Mouse (Mus musculus): ENCODE measurements at regions not wholly inside any gene's neighbourhood (a gene's known extent, or its start where the extent isn't known, plus 50 kb on each side); places are given as distances from the start of the nearest gene placed in this dataset.

DNA sequence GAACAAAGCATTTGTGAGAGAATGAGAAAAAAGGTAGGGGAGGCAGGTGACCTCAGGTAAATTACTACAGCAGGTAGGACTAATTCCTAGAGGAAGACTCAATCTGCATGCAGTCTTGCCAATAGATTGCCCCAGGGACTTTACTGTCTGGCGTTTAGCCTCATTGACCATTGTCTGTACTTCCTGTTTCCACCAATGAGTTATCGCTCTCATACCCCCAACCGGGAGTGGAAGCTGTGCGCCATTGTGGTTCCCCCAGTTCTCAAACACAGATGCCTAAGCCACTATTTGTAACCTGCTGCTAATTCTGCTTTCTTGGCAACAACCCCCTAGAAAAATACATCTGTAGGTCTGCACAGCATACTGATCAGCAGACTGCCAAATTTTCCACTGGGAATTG lies 65.5 kb upstream of the Tle4 start:
- Histone ChIP-seq H3K27me3 (ENCODE audit: control insufficient read depth, insufficient read depth, low read length) (no peaks in the 10 kb centered on the region), H3K4me1 (ENCODE audit: control insufficient read depth, insufficient read depth, low read length) (no peaks in the 10 kb centered on the region), H3K9me3 (ENCODE audit: control insufficient read depth, low read length) (no peaks in the 10 kb centered on the region), H3K27ac (ENCODE audit: low read depth, low read length) (no peak overlapping the region), H3K9ac (ENCODE audit: low read depth, low read length) (no peak overlapping the region), H3K36me3 (ENCODE audit: control insufficient read depth, insufficient read depth, low read length) (no peaks in the 10 kb centered on the region), H3K4me2 (replicated peaks; ENCODE audit: low read depth, low read length) (no peak overlapping the region), H3K4me3 (ENCODE audit: low read length) (no peak overlapping the region)
- no peak for ATAC-seq (ENCODE audit: low FRiP score, low TSS enrichment)
- 72% methylated on average over 4 of the region's 4 CpGs for WGBS

DNA sequence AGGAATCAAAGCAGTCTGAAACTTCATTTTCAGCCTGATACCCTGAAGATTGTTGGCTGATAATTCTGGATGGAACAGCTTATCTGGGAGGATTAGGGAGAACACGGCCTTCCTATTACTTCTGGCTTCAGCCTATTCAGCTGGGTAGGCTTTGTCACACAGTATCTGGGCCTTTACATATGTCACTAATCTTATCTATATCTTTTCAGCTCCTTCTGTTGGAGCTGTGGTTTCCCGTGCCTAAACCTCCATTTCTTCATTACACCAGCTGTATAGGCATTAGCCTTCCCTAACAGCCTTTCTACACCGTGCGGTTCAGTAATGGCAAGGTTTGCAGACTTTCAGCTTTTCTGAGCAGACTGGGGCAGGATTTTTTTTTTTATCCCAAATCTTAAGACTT lies 61.9 kb upstream of the Tle4 start:
- Histone ChIP-seq H3K4me2 (replicated peaks; ENCODE audit: low read depth, low read length) (no peak overlapping the region), H3K4me1 (ENCODE audit: control insufficient read depth, insufficient read depth, low read length) (no peaks in the 10 kb centered on the region), H3K9ac (ENCODE audit: low read depth, low read length) (no peak overlapping the region), H3K4me3 (ENCODE audit: low read length) (no peak overlapping the region), H3K27ac (ENCODE audit: low read depth, low read length) (no peak overlapping the region), H3K27me3 (ENCODE audit: control insufficient read depth, insufficient read depth, low read length) (no peaks in the 10 kb centered on the region), H3K9me3 (ENCODE audit: control insufficient read depth, low read length) (no peaks in the 10 kb centered on the region), H3K36me3 (ENCODE audit: control insufficient read depth, insufficient read depth, low read length) (no peaks in the 10 kb centered on the region)
- WGBS, result 79% methylated on average over 4 of the region's 4 CpGs
- no peak for ATAC-seq (ENCODE audit: low FRiP score, low TSS enrichment)

DNA sequence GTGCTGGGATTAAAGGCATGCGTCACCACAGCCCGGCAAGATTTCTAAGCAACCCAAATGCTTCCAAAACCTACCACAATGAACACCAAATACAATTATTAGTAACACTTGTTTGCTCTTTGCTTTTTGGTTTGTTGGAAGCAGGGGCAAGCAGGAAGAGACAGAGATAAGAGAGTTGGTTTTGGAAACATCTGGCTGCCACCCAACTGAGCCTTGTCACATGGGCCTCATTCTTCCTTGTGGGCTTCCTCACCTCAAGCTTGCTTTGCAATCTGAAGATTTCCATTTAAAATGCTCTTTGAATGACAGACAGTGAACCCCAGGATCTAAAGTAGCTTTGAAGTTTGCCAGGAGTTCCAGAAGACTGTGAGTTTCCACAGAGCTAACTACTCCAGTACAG lies 60.6 kb upstream of the Tle4 start:
- Histone ChIP-seq H3K27ac (ENCODE audit: low read depth, low read length) (no peak overlapping the region), H3K36me3 (ENCODE audit: control insufficient read depth, insufficient read depth, low read length) (no peaks in the 10 kb centered on the region), H3K27me3 (ENCODE audit: control insufficient read depth, insufficient read depth, low read length) (no peaks in the 10 kb centered on the region), H3K9me3 (ENCODE audit: control insufficient read depth, low read length) (no peaks in the 10 kb centered on the region), H3K9ac (ENCODE audit: low read depth, low read length) (no peak overlapping the region), H3K4me3 (ENCODE audit: low read length) (no peak overlapping the region), H3K4me1 (ENCODE audit: control insufficient read depth, insufficient read depth, low read length) (no peaks in the 10 kb centered on the region), H3K4me2 (replicated peaks; ENCODE audit: low read depth, low read length) (no peak overlapping the region)
- no peak for ATAC-seq (ENCODE audit: low FRiP score, low TSS enrichment)
- 91% methylated on average over 2 of the region's 2 CpGs for whole genome bisulfite sequencing

DNA sequence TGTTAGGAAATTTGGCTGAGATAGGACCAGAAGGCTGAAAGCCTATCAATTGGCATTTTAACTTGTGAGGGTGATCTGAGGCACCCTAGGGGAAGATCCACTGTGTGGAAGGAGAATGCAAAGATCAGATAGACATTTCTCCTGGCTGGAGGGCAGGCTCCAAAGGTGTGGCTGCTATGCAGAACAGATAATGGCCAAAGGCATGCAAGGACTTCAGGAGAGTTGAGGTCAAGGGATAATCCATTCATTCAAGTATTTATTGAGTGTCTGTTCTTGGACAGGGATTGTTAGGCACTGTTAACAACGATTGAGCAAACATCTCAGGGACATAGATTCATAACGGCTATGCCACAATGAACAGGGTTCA lies 58.2 kb upstream of the Tle4 start:
- Histone ChIP-seq H3K4me1 (ENCODE audit: control insufficient read depth, insufficient read depth, low read length) (no peaks in the 10 kb centered on the region), H3K4me3 (ENCODE audit: low read length) (no peak overlapping the region), H3K36me3 (ENCODE audit: control insufficient read depth, insufficient read depth, low read length) (no peaks in the 10 kb centered on the region), H3K27me3 (ENCODE audit: control insufficient read depth, insufficient read depth, low read length) (no peaks in the 10 kb centered on the region), H3K27ac (ENCODE audit: low read depth, low read length) (no peak overlapping the region), H3K9ac (ENCODE audit: low read depth, low read length) (no peak overlapping the region), H3K9me3 (ENCODE audit: control insufficient read depth, low read length) (no peaks in the 10 kb centered on the region), H3K4me2 (replicated peaks; ENCODE audit: low read depth, low read length) (no peak overlapping the region)
- ATAC-seq (ENCODE audit: low FRiP score, low TSS enrichment), result no peak
- WGBS, result 83% methylated on average over 2 of the region's 2 CpGs

DNA sequence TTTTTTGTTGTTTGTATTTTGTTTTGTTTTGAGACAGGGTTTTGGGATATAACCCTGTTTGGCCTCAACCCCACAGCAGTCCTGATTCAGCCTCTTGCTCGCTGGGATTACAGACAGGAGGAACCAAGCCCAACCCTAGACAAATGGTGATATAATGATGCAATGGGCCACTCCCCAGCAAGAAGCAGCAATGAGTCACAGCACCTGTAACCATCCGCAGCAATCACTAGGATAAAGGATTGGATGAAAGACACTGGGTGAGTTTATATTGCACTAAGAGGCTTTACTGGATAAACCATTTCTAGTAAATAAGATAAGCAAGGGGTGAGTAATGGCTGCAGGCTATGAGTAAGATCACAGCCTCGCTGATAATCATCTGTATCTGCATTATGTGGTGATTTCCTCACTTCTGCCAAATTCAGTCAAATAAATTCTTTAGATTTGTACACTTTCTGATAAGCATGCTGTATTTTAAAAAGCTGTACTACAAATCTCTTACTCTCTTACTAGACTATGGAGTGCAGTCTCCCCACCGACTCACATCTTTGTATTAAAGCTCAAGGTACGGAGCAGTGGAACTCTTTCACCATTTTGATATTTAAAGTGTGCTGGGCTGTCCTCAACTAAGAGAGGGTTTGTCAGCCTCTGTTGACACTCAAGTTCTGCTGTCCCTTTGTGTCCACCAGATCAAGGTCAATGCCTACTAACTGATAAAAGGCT lies 57.6 kb upstream of the Tle4 start:
- no peaks in the 10 kb centered on the region for H3K4me1 ChIP-seq (ENCODE audit: control insufficient read depth, insufficient read depth, low read length)
- ATAC-seq (ENCODE audit: low FRiP score, low TSS enrichment), result no peak

More for the DNA sequence above, 57.6 kb upstream of the Tle4 start:
- Histone ChIP-seq H3K4me2 (replicated peaks; ENCODE audit: low read depth, low read length) (no peak overlapping the region), H3K27ac (ENCODE audit: low read depth, low read length) (no peak overlapping the region), H3K36me3 (ENCODE audit: control insufficient read depth, insufficient read depth, low read length) (no peaks in the 10 kb centered on the region), H3K4me3 (ENCODE audit: low read length) (no peak overlapping the region), H3K9ac (ENCODE audit: low read depth, low read length) (no peak overlapping the region), H3K9me3 (ENCODE audit: control insufficient read depth, low read length) (no peaks in the 10 kb centered on the region), H3K27me3 (ENCODE audit: control insufficient read depth, insufficient read depth, low read length) (no peaks in the 10 kb centered on the region)
- 74% methylated on average over 5 of the region's 5 CpGs for WGBS
